Mouse (Mus musculus) megakaryocyte, embryonic 14.5 days (primary cell): ENCODE results near the gene Kcnh1.

Experiments
- FLI1 ChIP-seq: IDR thresholded peaks from 2 replicates; pipeline ENCODE4 v1.6.1; 2012; ENCODE audit warnings: low read length, inconsistent platforms, mixed read lengths
- GATA1 ChIP-seq: IDR thresholded peaks from 3 replicates; pipeline ENCODE4 v1.6.1; 2012; ENCODE audit warnings: mixed read lengths, low read length, inconsistent platforms, borderline replicate concordance

GRCm38 (mm10) chr1:192435503-192435902, 244.9 kb downstream of the Kcnh1 start:
- TF ChIP-seq GATA1 (no peak), FLI1 (no peak)
